Mouse (Mus musculus) frontal cortex, postnatal 10 days (tissue): ENCODE measurements around the gene Rere.

Source experiments
- DNase-seq, 2 experiments: peaks; one replicate each; pipeline ENCODE4 v3.0.0; 2022; ENCODE audit warnings: low spot score in 2 of 2, mixed read lengths in 1 of 2

Gene Rere

DNA sequence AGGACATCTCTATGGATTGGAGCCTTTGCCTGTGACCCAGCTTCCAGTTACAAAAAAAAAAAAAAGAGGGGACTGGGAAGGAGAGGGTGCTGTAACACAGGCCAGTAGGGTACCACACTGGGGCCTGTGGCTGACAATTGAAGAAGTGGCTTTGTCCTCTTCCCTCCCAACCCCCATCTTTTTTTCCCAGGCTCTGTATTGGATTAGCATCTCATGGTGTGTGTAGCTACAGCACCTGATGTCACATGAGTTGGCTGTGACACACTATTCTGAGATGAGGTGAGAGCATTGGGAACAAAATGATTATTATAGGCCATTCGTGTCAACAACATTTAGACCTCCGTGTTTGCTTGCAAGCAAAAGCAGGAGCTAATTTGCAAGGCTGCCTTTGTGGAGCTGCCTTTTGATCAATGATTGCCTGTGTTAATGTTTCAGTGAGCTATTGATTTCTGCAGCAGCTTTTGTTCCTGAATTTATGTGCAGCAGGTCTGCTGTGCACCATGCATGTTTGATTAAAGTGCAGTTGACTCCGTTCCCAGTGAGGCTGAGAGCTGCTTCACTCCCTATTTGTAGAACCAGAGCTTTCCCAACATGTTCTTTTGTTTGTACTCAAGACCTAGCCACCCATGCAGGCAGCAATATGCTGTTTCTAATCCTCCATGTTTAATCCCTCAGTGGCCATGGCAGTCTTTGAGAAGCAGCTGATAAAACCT, 325.2 kb downstream of the Rere start:
- no peak for DNase-seq

DNA sequence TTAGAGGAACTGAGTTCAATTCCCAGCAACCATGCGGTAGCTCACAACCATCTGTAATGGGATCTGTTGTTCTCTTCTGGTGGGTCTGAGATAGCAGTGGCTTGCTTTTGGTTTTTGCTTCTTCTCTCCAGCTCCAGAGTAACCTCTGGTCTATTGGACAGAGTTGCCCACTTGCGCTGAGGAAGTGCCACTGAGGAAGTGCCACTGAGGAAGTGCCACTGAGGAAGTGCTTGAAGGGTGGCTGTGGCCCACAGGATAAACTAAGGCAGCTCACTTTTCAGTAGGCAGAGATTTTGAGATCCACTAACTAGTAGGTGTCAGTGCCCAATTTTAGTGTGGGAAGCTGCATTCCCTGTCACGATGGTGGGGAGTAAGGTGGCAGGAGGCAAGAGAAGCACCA, 327.2 kb downstream of the Rere start:
- DNase-seq = no peak

DNA sequence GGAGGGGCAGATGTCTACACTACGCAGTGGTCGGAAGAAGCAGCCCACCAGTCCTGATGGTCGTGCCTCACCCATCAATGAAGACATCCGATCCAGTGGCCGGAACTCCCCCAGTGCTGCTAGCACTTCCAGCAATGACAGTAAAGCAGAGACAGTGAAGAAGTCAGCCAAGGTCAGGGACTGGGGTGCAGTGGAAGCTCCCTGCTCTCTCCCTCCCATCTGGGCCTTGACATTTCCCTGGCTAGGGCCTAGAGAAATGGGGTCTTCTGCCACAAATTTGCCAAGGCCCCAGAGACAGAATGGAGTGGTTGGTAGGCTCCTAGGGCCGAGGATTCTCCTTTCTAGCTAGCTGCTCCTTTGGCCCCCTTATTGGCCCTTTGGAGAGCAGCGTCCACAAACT, 332.3 kb downstream of the Rere start:
- no peak for DNase-seq

DNA sequence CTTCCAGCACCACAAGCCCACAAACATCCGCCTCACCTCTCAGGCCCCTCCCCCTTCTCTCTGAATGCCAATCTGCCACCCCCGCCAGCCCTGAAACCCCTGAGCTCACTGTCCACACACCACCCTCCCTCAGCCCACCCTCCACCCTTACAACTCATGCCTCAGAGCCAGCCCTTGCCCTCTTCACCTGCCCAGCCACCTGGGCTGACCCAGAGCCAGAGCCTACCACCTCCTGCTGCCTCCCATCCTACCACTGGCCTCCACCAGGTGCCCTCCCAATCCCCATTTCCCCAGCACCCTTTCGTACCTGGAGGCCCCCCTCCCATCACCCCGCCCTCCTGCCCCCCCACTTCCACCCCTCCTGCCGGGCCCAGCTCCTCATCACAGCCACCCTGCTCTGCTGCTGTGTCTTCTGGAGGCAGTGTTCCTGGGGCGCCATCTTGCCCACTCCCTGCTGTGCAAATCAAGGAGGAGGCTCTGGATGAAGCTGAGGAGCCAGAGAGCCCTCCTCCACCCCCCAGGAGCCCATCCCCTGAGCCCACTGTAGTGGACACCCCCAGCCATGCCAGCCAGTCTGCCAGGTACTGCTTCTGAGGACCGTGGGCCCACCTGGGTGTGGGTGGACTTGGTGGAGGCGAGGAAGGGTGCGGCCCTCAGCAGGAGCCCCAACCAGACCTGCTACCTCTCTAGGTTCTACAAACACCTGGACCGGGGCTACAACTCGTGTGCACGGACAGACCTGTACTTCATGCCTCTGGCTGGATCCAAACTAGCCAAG, 334.0 kb downstream of the Rere start:
- DNase-seq = peak in 1 of 2 experiments; percentile 6

DNA sequence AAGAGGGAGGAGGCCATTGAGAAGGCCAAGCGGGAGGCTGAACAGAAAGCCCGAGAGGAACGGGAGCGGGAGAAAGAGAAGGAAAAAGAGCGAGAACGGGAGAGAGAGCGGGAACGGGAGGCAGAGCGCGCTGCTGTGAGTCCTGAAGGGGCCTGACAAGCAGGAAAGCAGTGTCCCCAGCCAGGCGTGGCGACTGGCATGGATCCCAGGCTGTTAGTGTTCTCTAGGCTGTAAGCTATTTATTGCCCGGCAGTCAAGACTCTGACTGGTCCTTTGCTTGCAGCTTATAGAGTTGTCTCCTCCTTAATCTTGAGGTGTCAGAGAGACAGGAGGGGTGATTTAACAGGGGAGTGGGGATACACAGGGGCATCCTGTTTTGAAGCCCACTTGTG, 334.6 kb downstream of the Rere start:
- no peak for DNase-seq

DNA sequence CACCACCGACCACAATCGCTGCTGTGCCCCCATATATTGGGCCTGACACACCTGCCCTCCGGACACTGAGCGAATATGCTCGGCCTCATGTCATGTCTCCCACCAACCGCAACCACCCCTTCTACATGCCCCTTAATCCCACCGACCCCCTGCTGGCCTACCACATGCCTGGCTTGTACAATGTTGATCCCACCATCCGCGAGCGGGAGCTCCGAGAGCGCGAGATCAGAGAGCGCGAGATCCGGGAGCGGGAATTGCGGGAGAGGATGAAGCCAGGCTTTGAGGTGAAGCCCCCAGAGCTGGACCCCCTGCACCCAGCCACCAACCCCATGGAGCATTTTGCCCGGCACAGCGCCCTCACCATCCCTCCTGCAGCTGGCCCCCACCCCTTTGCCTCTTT, 335.4 kb downstream of the Rere start:
- DNase-seq = no peak

DNA sequence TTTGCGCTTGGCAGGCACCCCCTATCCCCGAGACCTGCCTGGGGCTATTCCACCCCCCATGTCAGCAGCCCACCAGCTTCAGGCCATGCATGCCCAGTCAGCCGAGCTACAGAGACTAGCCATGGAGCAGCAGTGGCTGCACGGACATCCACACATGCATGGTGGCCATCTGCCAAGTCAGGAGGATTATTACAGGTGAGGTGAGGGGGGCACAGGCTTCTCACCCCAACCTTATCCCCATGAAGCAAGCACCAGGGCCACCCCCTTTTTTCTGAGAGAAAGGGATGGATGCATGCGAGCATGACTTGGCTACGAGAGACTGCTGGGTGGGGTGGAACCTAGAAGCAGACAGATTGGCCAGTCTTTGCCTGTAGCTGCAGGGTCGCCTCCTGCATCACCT, 337.6 kb downstream of the Rere start:
- DNase-seq = no peak

DNA sequence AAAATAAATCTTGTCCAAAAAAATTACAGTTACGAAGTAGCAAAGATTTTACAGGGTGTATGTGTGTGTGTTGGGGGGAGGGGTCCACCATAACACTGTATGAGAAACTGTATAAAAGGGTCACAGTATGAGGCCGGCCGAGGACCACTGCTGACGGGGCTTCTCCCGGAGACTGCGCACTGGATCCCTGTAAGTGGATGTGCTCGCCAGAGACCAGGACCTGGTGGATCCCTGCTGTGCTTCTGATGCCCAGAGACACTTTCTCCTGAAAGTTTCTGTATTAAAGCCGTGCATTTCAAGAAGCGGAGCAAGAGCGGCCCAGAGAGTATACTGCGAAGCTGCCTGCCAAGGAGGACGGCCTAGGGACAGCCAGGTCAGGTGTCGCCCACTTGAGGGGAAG, 341.2 kb downstream of the Rere start:
- DNase-seq = no peak

DNA sequence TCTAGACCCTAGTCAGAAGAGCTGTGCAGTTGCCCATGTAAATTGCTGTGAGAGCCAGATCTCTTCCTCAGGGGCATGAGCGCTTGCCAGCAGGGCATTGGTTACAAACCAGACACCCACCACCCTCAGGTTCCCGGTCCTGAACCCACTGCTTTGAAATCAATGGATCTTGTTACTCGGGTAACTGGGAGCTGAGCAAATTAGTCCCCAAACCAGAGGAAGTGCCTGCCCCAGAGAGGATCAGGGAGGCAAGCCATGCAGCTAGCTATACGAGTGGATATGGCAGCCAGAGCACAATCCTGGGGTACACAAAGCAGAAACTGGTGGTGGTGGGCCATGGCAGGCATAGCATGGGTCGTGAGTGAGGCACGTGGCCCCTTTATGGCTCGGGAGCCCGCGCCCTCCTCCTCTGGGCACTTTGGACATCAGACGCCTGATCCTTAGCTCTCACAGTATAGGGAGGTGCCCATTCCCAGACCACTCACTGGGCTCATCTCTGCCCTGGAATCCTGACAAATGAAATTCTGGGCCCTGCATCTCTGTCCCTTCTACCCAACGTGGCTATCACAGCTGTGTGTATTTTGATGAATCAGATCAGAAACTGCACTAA, 342.9 kb downstream of the Rere start:
- DNase-seq = no peak

DNA sequence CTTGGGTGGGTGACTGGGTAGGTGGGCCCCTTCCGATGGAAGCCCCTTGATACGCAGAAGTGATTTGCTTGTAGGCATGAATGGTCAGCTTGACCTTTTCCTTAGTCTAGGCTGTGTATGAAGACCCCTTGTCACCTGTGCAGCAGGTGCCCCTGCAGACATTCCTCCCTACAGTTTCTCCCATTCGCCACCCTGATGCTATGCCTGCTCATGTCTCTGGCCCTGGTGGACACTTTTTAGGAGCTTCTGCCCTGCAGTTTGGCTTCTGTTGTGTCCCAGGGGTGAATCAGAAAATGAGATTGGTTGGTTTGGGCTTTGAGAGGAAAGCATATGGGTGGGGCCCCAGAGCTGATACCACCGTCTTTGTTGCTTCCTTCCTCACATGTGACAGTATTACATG, 343.5 kb downstream of the Rere start:
- no peak for DNase-seq

DNA sequence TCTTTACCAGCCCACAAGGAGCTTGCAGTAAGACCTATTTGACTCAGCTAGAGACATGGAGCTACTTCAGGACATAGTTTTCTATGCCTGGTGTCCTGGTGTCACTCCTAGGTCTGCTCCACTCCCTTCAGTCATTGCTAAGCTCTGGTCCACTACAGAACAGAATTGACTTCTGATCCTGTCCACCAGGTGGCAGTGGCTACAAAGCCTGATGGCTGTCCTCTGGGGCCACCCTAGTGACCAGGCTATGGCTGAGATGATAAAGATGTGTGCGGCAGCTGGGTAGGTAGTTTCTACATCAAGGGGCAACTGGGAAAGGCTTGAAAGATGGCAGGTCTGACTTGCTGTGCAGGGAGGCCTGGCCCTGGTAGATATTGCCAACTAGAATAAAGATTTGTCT, 344.0 kb downstream of the Rere start:
- DNase-seq = peak in 1 of 2 experiments; percentile 63

DNA sequence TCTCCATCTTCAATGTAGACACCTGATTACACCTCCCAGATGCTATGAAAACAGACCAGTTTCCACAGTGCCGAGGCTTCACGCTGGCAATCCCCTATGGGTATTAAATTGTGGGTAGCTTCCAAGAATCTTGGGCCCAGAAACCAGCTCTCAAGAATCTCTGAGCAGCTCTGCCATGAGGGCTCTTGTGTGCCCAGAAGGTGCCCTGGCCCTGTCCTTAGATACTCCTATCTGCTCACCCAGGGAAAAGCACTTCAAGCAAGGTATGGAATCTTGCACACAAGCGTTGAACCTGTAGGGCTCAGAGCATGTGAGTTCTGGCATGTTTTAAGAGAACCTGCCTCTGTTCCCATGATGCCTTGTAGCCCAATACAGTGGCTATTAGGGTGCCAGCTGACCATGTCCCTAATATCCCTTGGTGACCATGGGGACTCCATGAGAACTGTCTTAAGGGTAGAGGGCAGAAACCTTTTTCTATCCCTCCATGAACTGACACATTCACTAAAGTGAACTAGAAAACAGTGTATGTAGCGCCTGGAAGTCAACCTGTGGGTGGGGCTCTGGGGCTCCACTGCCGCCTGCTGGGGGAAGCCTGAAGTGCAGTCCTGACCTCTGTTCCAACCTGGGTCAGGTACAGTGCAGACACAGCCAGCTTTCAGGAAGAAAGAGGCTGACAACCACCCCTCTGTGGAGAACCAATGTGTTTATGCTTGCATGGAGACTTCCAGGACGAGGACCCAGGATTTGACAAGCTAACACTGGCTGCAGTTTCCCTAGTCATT, 344.7 kb downstream of the Rere start:
- peak in 1 of 2 experiments; percentile 39 for DNase-seq

DNA sequence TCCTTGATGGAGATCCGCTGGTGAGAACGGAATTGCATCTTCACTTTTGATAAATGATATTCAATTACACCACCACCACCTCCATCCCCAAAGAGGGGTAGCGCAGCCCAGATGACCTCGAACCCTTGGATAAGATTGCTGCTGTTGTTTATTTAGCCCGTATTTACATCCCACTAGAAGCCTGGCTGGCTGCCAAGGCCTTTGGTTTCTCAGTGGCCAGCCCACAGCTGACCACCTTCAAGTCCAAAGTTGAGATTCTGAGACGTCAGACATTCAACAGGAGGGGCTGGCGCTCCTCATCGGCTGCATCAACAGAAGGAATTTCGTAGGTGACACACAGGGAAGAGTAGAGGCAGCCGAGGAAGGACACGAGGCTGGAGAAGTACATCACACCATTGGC, 347.8 kb downstream of the Rere start:
- peak in 1 of 2 experiments; percentile 16 for DNase-seq

DNA sequence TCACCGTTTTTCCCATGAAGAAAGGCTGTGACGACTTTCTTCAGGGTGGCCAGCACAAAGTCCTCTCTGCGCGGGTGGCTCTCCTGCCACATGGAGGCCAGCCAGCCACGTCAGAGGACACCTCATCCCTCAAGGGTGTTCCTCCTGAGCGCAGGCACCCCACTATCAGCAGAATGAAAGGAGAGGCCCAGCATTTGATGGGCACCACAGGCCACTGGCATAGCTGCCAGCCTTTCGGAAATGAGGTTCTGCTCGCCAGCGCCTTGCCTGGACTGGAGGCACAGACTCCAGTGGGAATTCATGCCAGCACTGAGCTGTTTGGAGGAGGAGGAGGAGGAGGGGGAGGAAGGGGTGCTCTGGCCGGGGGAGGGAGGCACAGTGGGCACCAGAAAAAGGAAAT, 354.1 kb downstream of the Rere start:
- DNase-seq = peak in 1 of 2 experiments; percentile 7

DNA sequence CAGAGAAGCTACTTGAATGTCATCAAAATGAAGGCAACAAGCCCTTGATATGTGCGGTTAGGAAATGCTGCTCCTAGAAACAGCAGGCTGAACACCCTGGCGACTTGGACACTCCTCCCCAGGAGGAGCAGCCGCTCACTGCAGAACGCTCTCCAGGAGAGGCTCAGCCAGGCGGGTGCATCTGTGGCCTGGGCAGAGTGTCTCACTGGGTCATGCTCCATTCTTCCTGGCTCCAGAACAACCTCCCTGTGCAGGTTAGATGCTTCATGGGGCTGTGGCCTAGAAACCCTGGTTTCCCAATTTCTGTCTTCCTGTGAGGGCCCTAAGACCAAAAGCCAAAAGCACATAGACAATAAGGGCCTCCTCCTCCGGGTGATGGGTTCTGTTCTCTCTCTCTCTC, 355.2 kb downstream of the Rere start:
- no peak for DNase-seq

DNA sequence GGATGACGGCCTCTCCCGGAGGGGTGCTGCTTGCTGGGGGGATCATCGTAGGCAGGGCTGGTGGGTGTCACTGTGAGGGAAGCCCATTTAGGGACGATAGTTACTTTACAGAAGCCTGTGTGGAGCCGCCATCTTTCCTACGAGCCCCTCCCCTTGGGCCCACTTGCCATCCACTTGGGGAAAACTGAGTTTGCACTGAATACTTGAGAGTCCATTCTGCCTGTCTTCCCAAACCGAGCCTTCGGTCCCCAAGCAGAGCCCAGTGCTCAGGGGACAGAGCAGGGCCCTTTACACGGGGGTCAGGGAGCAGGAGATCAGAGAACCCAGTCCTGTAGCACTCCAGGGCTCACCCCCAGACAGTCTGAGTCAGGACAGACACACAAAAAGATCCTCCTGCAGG, 362.9 kb downstream of the Rere start:
- no peak for DNase-seq

DNA sequence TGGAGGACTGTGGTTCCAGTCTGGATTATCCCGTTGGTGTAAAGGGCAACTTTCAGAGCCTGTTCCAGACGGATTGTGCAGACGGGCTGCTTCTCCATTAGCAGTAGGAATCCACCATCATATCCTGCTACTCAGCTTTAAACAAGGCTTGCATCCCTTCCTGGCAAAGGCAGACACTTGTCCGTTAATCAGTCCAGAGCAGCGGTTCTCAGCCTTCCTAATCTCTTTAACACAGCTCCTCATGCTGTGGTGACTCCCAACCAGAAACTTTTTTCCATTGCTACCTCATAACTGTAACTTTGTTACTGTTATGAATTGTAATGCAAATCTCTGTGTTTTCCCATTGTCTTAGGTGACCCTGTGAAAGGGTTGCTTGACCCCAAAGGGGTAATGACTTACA, 367.9 kb downstream of the Rere start:
- DNase-seq = no peak

DNA sequence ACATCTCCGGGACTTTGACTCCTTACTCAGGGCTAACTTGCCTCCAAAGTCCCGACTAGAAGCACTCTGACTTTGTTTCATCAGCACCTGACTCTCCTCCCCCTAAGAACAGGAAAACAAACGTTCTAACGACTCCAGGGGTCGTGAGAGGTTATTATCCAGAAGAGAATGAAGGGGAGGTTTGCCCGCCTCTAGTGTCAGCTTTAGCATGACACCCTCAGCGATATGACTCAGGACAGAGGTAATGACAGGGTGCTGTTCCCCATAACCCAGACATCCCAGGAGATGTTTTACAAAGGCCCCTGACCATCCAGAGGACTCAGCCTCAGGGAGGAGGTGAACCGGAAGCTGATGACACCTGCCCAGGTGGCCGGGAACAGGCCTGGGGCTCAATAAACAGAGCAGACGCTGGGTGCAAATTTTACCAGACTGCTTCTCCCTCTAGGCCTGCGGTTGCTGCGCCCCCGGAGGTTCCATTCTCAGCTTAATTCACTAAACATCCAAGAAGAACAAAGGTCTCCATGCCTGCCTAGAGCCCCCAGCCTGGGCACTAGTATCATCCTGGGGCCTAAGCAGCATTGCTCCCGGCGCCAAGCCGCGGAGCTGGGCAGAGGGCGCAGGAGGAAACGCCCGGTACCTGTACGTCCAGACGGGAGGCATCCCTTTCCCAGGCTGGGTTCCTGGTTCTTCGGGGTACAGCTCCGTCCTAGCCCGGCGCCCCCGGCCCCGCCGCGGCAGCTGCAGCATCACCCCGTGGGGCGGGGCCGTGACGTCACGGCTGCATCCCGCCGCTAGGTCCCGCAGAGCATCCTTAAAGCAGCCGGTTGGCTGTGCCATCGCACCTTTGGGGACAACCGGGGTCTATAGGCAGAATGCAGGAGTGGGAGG, 370.2 kb downstream of the Rere start, which contains the start of gene Slc45a1:
TSS of gene Slc45a1 (minus strand) at position 785 of the 888 bp plus-strand sequence.
- DNase-seq = peak in 1 of 2 experiments; percentile 44

DNA sequence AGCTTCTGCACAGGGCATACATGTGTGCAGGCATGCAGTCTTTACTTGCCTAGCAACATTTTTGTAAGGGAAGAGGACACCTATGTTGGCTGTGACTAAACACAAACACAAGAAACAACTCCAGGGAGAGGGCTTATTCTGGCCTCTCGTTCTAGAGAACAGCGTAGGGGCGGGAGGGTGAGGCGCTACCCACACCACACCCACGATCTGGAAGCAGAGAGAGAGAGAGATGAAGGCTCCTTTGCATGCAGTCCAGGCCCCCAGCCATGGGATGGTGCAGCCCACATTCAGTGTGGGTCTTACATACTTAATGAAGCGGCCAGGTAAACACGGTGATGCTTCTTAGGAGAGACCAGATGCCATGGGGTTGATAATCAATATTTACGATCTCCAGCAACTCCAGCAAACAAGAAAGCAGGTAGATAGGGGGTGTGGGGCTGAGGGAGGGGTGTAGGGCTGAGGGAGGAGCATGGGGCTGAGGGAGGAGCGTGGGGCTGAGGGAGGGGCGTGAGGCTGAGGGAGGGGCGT, 371.7 kb downstream of the Rere start:
- no peak for DNase-seq

DNA sequence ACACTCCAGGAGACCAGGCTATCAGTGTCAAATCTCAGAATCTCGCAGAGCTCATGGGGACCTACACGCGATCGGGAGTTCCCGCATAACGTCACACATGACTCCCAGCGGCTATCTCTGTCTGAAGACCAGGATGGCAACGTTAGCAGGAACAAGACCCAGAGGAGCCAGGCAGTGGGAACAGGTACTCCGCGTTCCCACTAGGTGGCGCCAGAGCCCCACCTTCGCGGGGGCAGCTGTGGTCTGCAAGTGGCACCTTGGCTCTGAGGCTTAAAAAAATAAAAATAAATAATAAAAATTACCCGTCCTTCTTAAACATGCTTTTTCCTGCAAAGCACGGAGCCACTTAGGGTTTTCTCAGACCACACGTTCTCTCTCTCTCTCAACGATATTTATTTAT, 374.5 kb downstream of the Rere start:
- peak; percentile 75 to 84 for DNase-seq

DNA sequence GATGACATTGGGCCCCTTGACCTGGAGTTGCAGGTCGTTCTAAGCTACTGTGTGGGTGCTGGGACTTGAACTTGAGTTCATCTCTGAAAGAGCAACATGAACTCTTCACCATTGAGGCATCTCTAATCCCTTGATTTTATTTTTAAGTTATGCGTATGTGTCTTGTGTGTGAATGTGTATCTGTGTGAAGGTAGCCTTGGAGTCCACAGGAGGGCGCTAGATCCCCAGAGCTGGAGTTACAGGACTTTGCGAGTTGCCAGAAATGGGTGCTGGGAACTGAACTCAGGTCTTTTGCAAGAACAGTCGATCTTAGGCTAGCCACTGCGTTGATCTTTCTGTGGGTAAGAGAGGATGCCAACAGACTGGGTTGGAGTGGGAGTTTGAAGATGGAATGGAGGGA, 375.1 kb downstream of the Rere start:
- no peak for DNase-seq
